In genomic region chr17:30750269-30750668, GRCm38 (mm10) we compare ENCODE assay signal across 14 mouse cellular contexts.
"Had no signal": no experiment of that assay in that cellular context is flagged by ENCODE, and none has a peak within 500 bp of the region (broad histone marks: within the 10 kb centered on the region; RNA-seq: fewer than 3 reads in every experiment).

No protein-coding gene starts in this region.

- H3K27ac ChIP-seq: left cerebral cortex, adult 2 months; limb, embryonic 10.5 days; liver, embryonic 15.5 days; midbrain, embryonic 12.5 days; neural tube, embryonic 13.5 days had no signal

- ATAC-seq: lung, postnatal 0 days had no signal

- DNase-seq: kidney, adult 8-10 months; kidney, postnatal 36 days; lung, adult 2 months; lung, postnatal 36 days; right cerebral cortex, adult 18-20 months; thymus, adult 18-20 months; thymus, postnatal 14 days had no signal

- H3K4me1 ChIP-seq: limb, embryonic 10.5 days; liver, embryonic 15.5 days had no signal

- H3K4me2 ChIP-seq: liver, embryonic 11.5 days; liver, embryonic 15.5 days; midbrain, embryonic 12.5 days; neural tube, embryonic 13.5 days had no signal

- H3K36me3 ChIP-seq: limb, embryonic 10.5 days; liver, embryonic 15.5 days; midbrain, embryonic 12.5 days; neural tube, embryonic 13.5 days had no signal

- H3K9ac ChIP-seq: liver, embryonic 15.5 days; midbrain, embryonic 12.5 days; neural tube, embryonic 13.5 days had no signal

- H3K4me3 ChIP-seq: left cerebral cortex, adult 2 months; limb, embryonic 10.5 days; liver, embryonic 15.5 days; midbrain, embryonic 12.5 days; neural tube, embryonic 13.5 days had no signal

- H3K27me3 ChIP-seq: liver, embryonic 15.5 days; midbrain, embryonic 12.5 days; neural tube, embryonic 13.5 days had no signal

- H3K9me3 ChIP-seq: limb, embryonic 10.5 days; liver, embryonic 15.5 days; midbrain, embryonic 12.5 days; neural tube, embryonic 13.5 days had no signal
